Mouse (Mus musculus): ENCODE results near the gene Slc1a4.

- no peak for TF ChIP-seq CTCF (IDR thresholded peaks at IDR 0.05; ENCODE audit: insufficient read depth, low read length)
- no peak for TF ChIP-seq POLR2A (IDR thresholded peaks at IDR 0.05; ENCODE audit: borderline replicate concordance, extremely low read depth, low read depth, low read length)
These were observed 77.7 kb downstream of the Slc1a4 start for GRCm38 (mm10) chr11:20254791-20255190.
